Mouse (Mus musculus) embryonic facial prominence, embryonic 15.5 days (tissue): Measurements from ENCODE around the gene Pex14. TPM values are rescaled to one million over a fixed set of nuclear protein-coding genes. Genes with fewer than 3 reads are reported as not detected.

Source experiments
- ATAC-seq: fragments of 200-750 bp; cut with Nextera tagmentation; 2 replicates; pipeline ENCODE4 v1.8.0; 2017; ENCODE audit warnings: low read depth, moderate TSS enrichment; ENCODE audit not compliant: insufficient number of reproducible peaks, low FRiP score, low TSS enrichment
- H3K27ac ChIP-seq: fragments of 300-500 bp; sonication (generic); replicated peaks from 2 replicates; pipeline ENCODE4 v1.5.1; 2015; ENCODE audit warnings: mild to moderate bottlenecking, inconsistent platforms
- H3K27me3 ChIP-seq: fragments of 300-500 bp; sonication (generic); 2 replicates; pipeline ENCODE4 v1.6.1; 2015; ENCODE audit warnings: inconsistent platforms
- H3K36me3 ChIP-seq: fragments of 300-500 bp; sonication (generic); 2 replicates; pipeline ENCODE4 v1.6.1; 2015; ENCODE audit warnings: mild to moderate bottlenecking, inconsistent platforms
- H3K4me1 ChIP-seq: fragments of 300-500 bp; sonication (generic); 2 replicates; pipeline ENCODE4 v1.6.1; 2015; ENCODE audit warnings: inconsistent platforms
- H3K4me2 ChIP-seq: fragments of 300-500 bp; sonication (generic); replicated peaks from 2 replicates; pipeline ENCODE4 v1.6.1; 2015; ENCODE audit warnings: mild to moderate bottlenecking, inconsistent platforms
- H3K4me3 ChIP-seq: fragments of 300-500 bp; sonication (generic); replicated peaks from 2 replicates; pipeline ENCODE4 v1.5.1; 2015; ENCODE audit warnings: mild to moderate bottlenecking, inconsistent platforms
- H3K9ac ChIP-seq: fragments of 300-500 bp; sonication (generic); 2 replicates; pipeline ENCODE4 v1.6.1; 2015; ENCODE audit warnings: inconsistent platforms
- H3K9me3 ChIP-seq: fragments of 300-500 bp; sonication (generic); replicated peaks from 2 replicates; pipeline ENCODE4 v1.6.1; 2016; ENCODE audit warnings: inconsistent platforms
- WGBS: fragments of 180-500 bp; shearing (Covaris S2); methylation state at CpG from one replicate; pipeline ENCODE4 v1.1.7; 2015; 5-methylcytosine and 5-hydroxymethylcytosine counted together
- polyA plus RNA-seq: library from polyadenylated mRNA; unstranded; fragments of >200 nt; fragmentation: Nextera tagmentation; extraction: Ambion mirVana; gene quantifications from 2 replicates; pipeline ENCODE4 v1.2.1, GENCODE M21; 2015

Gene Pex14
- polyA plus RNA-seq, 1 experiment from 2014 or later = 49.4 TPM

DNA sequence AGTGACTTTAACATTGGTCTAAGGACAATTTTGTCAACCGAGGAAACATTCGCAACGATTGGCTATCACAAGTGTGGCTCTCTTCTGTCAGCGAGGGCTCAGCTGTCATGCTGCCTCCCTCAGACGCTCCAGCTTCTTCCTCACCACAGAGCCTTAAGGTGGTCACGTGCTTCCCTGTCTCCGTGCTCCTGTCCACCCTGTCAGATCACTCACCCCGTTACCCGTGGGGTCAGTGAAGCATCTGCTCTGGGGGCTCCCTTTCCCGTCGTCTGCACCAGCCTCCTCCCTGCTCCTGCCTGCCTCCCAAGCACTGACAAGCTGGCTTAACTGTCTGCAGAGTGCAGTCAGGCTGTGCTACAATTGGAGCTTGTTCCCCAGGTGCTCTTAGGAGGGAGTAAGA is 119.8 kb downstream of the Pex14 start:
- no peak for ATAC-seq
- Histone ChIP-seq H3K4me2 (no peak overlapping the region), H3K27ac (no peak overlapping the region), H3K36me3 (peaks cover 4% of the 10 kb centered on the region; the same call in 1 of the 2 replicates), H3K27me3 (0 out of 2 replicates have a peak, but pooled peaks cover 5% of the 10 kb centered on the region), H3K9ac (no peak overlapping the region), H3K4me1 (peaks cover 36% of the 10 kb centered on the region), H3K9me3 (no peaks in the 10 kb centered on the region), H3K4me3 (no peak overlapping the region)
- WGBS = 66% methylated on average over 11 of the region's 11 CpGs

DNA sequence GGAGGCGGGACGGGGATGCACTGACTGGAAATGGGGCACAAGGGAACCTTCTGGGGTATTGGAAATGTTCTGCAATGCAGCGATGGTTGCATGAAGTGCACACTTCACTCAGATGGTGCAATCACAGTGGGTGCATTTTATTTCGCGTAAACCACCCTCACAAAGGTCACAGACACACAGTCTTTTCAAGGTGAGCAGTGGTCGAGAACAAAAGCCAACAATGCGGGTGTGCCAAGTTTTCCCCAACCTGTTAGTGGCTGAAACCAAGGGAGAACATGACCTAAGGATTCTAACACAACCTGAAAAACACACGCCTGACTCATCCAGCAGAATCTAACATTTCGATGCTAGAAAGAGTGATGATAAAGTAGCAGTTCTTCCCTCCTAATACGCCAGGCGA is 120.8 kb downstream of the Pex14 start:
- Histone ChIP-seq H3K27me3 (0 out of 2 replicates have a peak, but pooled peaks cover 3% of the 10 kb centered on the region), H3K4me2 (no peak overlapping the region)
- WGBS = 71% methylated on average over 11 of the region's 11 CpGs

DNA sequence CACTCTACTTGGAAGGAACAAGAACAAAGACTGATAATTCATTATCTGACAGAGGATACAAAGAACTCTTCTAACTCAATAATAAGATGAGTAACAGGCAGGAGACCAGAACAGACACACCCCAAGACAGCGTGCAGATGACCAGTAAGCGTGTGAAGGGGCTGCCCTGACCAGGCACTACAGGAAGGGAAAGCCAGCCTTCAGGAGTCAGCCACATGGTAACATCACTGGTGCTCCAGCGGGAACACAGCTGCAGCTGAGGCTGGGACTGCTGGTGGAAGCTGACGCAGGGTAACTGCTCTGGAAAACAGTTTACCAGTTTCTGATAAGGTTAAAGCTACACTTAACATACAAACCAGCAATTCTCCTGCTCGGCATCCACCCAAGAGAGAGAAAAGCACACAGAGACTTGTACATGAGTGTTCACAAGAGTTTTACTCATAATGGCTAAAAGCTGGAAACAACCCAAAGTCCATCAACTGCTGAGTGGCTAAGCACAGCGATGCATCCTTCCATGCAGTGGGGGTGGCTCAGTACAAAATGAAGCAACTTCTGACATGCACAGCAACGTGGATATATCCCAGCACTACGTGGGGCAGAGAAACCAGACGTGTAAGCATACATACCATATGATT is 121.3 kb downstream of the Pex14 start:
- ATAC-seq = no peak
- Histone ChIP-seq H3K36me3 (peaks cover 1% of the 10 kb centered on the region; the same call in 1 of the 2 replicates), H3K27me3 (no peaks in the 10 kb centered on the region), H3K27ac (peak overlapping the region; percentile 17; the same call in 1 of the 2 replicates), H3K4me2 (no peak overlapping the region), H3K9ac (no peak overlapping the region), H3K4me3 (no peak overlapping the region), H3K9me3 (no peaks in the 10 kb centered on the region), H3K4me1 (peaks cover 28% of the 10 kb centered on the region)
- WGBS = 47% methylated on average over 9 of the region's 9 CpGs

More for the DNA sequence above, 120.8 kb downstream of the Pex14 start:
- Histone ChIP-seq H3K4me1 (peaks cover 29% of the 10 kb centered on the region), H3K4me3 (no peak overlapping the region), H3K27ac (peak overlapping the region; percentile 17; the same call in 1 of the 2 replicates), H3K36me3 (peaks cover 4% of the 10 kb centered on the region; the same call in 1 of the 2 replicates), H3K9me3 (no peaks in the 10 kb centered on the region), H3K9ac (no peak overlapping the region)
- ATAC-seq = no peak

DNA sequence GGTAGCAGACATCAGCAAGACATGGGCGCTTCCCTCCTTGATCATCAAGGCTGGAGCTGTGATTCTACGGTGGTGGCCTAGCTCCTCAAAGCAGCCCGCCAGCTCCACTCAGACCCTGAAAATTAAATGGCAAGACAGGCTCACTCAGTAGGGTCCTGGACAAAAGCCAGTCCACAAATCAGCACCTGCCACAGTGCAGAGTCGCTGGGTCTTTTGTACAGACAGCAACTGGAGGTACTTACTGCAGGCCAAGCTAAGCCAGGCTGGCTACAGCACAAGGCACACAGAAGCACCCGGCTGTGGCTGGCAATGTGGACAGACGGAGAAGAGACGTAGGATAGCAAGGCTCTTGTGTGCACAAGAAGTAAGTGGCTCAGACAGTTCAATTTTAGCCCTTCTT is 124.8 kb downstream of the Pex14 start:
- WGBS = 68% methylated on average over 7 of the region's 7 CpGs
- no peak overlapping the region for H3K4me3 ChIP-seq
- 0 out of 2 replicates have a peak, but pooled peaks have one; percentile 27 for ATAC-seq
- H3K4me1 ChIP-seq = peaks cover 35% of the 10 kb centered on the region
- H3K36me3 ChIP-seq = no peaks in the 10 kb centered on the region
- no peaks in the 10 kb centered on the region for H3K27me3 ChIP-seq
- H3K4me2 ChIP-seq = no peak overlapping the region
- H3K9me3 ChIP-seq = no peaks in the 10 kb centered on the region
- H3K27ac ChIP-seq = no peak overlapping the region
- no peak overlapping the region for H3K9ac ChIP-seq

DNA sequence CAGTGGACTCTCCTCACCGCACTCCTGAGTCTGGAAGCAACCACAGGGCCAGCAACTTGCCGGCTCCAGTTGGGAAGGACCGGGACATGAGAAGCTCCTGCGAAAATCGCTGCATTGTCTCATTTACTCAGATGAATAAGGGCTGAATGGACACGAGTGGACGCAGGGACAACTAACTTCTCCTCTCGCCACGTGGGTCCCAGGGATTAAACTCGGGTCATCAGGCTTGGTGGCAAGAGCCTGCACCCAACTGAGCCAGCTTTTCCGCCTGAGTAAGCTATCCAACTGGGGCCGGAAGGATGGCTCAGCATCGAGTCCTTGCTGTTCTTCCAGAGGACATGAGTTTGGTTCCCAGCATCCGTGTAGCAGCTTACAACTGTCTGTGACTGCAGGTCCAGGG is 126.3 kb downstream of the Pex14 start:
- Histone ChIP-seq H3K27me3 (0 out of 2 replicates have a peak, but pooled peaks cover 2% of the 10 kb centered on the region), H3K27ac (no peak overlapping the region), H3K4me1 (peaks cover 33% of the 10 kb centered on the region), H3K4me3 (no peak overlapping the region), H3K4me2 (no peak overlapping the region), H3K36me3 (no peaks in the 10 kb centered on the region), H3K9ac (no peak overlapping the region), H3K9me3 (no peaks in the 10 kb centered on the region)
- no peak for ATAC-seq
- WGBS = 79% methylated on average over 14 of the region's 14 CpGs

DNA sequence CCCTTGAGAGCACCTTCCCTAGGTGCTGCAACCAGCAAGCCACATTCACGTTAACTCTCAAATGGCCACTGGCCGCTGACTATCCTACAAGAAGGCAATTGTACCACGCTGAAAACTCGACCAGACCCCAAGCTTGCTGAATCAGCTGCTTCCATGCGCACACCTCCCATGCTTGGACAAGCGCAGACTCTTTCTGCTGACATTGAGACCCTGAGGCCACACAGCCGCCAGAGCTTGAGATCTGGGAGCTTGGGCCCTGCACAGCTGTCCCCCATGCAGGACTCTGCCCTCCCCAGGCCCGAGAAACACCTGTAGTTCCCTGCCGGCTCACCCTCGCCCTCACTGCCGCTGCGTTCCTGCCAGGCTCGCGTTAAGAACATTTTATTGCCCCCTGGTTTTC is 127.0 kb downstream of the Pex14 start:
- Histone ChIP-seq H3K27me3 (0 out of 2 replicates have a peak, but pooled peaks cover 9% of the 10 kb centered on the region), H3K4me3 (no peak overlapping the region), H3K27ac (no peak overlapping the region), H3K4me2 (no peak overlapping the region), H3K9ac (no peak overlapping the region), H3K4me1 (peaks cover 32% of the 10 kb centered on the region), H3K9me3 (no peaks in the 10 kb centered on the region), H3K36me3 (no peaks in the 10 kb centered on the region)
- 70% methylated on average over 14 of the region's 14 CpGs for WGBS
- ATAC-seq = no peak

DNA sequence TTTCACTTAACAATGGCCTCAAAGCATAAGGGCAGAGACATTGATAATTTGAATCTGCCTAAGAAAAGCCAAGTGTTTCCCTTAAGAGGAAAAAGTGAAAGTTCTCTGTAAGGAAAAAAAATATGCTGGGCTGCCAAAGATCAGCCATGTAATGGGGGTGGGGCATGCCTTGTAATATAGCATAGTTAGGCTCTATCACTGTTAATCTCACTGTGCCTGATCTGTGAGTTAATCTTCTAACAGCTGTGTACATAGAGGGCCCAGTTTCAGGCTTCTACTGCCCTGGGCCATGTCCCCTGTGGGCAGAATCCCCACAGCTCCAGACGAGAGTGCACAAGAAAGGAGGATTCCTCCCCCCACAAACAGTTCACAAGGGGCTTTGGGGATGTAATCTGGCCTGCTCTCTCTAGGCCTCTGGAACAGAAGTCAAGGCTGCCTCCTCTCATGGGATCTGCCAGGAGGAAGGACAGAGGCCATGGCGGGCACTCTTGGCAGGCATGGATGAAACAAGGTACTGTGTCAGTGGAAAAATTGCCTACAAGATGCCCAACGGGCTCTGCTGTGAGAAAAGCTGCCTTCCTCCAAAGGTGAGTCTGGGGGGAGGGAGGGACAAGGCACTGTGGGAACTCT is 127.9 kb downstream of the Pex14 start:
- H3K27me3 ChIP-seq = 0 out of 2 replicates have a peak, but pooled peaks cover 11% of the 10 kb centered on the region
- ATAC-seq = no peak; the same call in 1 of the 2 replicates
- H3K36me3 ChIP-seq = no peaks in the 10 kb centered on the region
- no peak overlapping the region for H3K4me3 ChIP-seq
- H3K4me2 ChIP-seq = no peak overlapping the region
- H3K9me3 ChIP-seq = no peaks in the 10 kb centered on the region
- WGBS = 46% methylated on average over 3 of the region's 3 CpGs
- no peak overlapping the region for H3K27ac ChIP-seq
- H3K9ac ChIP-seq = no peak overlapping the region
- H3K4me1 ChIP-seq = peaks cover 36% of the 10 kb centered on the region

DNA sequence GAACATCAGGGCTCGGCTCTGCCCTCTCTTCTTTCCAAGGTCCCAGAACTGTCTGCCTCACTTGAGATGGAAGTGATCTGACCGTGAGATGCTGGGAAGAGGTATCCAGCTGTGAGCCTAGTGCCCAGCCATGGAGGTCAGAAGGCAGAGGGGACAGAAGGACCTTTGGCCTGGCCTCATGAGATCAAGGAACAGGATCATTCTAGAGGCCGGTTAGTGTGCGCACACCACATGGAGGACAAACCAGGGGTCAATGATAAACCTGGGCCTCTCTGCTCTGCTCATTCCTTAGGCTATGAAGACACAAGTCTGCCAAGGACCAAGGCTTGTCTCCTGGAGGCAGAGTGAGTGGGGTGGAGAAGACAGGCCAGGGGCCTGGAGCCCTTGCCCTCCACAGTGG is 128.9 kb downstream of the Pex14 start:
- ATAC-seq = no peak
- Histone ChIP-seq H3K36me3 (no peaks in the 10 kb centered on the region), H3K4me3 (no peak overlapping the region), H3K9me3 (no peaks in the 10 kb centered on the region), H3K4me1 (peaks cover 42% of the 10 kb centered on the region), H3K4me2 (no peak overlapping the region), H3K9ac (no peak overlapping the region), H3K27ac (no peak overlapping the region), H3K27me3 (0 out of 2 replicates have a peak, but pooled peaks cover 14% of the 10 kb centered on the region)
- WGBS = 85% methylated on average over 4 of the region's 4 CpGs

DNA sequence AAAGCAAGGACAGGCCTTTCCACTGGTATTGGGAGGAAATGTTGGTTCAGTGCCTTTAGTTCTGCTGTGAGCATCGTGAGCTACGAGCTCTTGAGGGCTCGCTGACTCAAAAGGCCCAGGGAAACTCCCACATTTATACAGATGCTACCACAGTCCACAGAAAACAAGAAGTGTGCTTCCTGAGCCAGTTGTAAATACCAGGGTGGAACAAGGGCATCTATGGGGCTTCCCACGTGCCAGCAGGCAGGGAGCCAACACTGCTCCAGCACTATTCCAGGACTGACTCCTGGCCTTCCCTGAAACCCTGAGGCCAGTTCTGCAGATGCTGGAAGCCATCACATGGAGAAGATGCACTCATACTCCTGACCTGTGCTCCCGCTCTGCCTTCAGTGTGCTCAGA is 130.1 kb downstream of the Pex14 start:
- ATAC-seq = no peak
- no peaks in the 10 kb centered on the region for H3K36me3 ChIP-seq
- no peak overlapping the region for H3K27ac ChIP-seq
- H3K9ac ChIP-seq = no peak overlapping the region
- H3K4me2 ChIP-seq = no peak overlapping the region
- 56% methylated on average over 5 of the region's 5 CpGs for WGBS
- H3K4me3 ChIP-seq = no peak overlapping the region
- H3K9me3 ChIP-seq = no peaks in the 10 kb centered on the region
- H3K27me3 ChIP-seq = 0 out of 2 replicates have a peak, but pooled peaks cover 14% of the 10 kb centered on the region
- H3K4me1 ChIP-seq = peaks cover 52% of the 10 kb centered on the region

DNA sequence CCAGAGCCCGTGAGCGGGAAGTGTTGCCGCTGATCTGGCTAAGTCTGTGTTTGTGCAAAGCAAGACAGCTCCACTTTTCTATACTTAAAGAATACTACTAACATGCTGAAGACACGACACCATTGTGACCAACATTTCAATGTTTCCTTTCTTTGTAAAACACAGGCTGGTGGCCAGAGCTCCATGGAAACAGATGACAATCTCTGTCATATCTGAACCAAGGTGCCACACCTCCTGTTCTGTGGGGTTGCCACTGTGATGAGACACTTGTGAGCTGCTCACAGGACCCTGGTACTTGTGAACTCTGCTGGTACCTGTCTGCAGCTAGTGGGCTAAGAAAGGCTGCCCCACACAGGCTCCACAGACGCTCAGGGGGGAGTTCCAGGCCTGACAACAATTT is 130.8 kb downstream of the Pex14 start:
- Histone ChIP-seq H3K9me3 (no peaks in the 10 kb centered on the region), H3K36me3 (no peaks in the 10 kb centered on the region), H3K27me3 (0 out of 2 replicates have a peak, but pooled peaks cover 14% of the 10 kb centered on the region), H3K27ac (no peak overlapping the region), H3K4me1 (peaks cover 59% of the 10 kb centered on the region), H3K4me2 (no peak overlapping the region), H3K9ac (no peak overlapping the region), H3K4me3 (no peak overlapping the region)
- WGBS = 63% methylated on average over 5 of the region's 5 CpGs
- ATAC-seq = no peak

DNA sequence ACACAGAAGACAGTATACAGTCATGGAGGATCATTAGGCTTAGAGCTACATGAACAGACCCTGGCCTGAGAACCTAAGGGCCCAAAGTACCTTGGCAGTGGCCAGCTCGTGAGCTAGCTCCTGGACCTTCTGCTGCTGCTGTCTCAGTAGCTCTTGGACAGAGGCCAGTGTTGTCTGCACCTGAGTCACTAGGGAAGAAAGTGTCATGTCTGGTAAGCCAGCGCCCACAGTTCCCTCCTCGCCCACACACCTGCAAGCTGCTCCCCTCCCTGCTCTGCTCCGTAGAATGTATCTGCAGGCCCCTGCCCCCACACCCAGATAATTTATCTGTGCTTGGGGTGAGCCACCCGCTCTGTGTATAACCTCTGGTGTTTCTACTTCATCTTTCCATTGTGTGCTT is 133.5 kb downstream of the Pex14 start:
- Histone ChIP-seq H3K4me1 (peaks cover 47% of the 10 kb centered on the region), H3K9me3 (no peaks in the 10 kb centered on the region), H3K9ac (no peak overlapping the region), H3K4me2 (no peak overlapping the region), H3K27ac (no peak overlapping the region), H3K4me3 (no peak overlapping the region), H3K27me3 (peaks cover 19% of the 10 kb centered on the region; the same call in 1 of the 2 replicates), H3K36me3 (peaks cover 15% of the 10 kb centered on the region)
- ATAC-seq = no peak
- 84% methylated on average over 5 of the region's 5 CpGs for WGBS
